Mouse (Mus musculus) liver, adult 2 months (tissue): ENCODE measurements around the gene Fkbp1b.

Experiments
- CTCF ChIP-seq: fragments of 200-500 bp; IDR thresholded peaks from 2 replicates; pipeline ENCODE4 v1.5.1; 2011; ENCODE audit warnings: low read depth, low read length, control low read depth
- POLR2A ChIP-seq: fragments of 200-500 bp; IDR thresholded peaks from 2 replicates; pipeline ENCODE4 v1.6.1; 2011; ENCODE audit warnings: low read length, control low read depth; ENCODE audit not compliant: insufficient read depth; ENCODE audit errors: extremely low read depth

GRCm38 (mm10) chr12:4827256-4827655, 14.1 kb downstream of the Fkbp1b start:
- TF ChIP-seq POLR2A, result no peak
- no peak for TF ChIP-seq CTCF
